Mouse (Mus musculus) kidney, adult 2 months (tissue): ENCODE results near the gene Synpr.

Source experiments
- CTCF ChIP-seq: fragments of 200-500 bp; conservative IDR thresholded peaks from 2 replicates; pipeline ENCODE4 v1.5.1; 2011; ENCODE audit warnings: low read depth, mild to moderate bottlenecking, control low read depth, low read length, moderate library complexity, mixed read lengths; ENCODE audit not compliant: insufficient read depth, insufficient read length
- POLR2A ChIP-seq: fragments of 200-500 bp; IDR thresholded peaks from one replicate; pipeline ENCODE4 v1.6.1; 2011; ENCODE audit warnings: low read depth, low read length, control low read depth

- TF ChIP-seq CTCF (no peak), POLR2A (no peak)
Observed at GRCm38 (mm10) chr14:13572530-13572929, 287.9 kb downstream of the Synpr start.
